Mouse (Mus musculus) hematopoietic stem cell, adult 5-6 weeks (primary cell): ENCODE measurements around the gene Gng12. TPM values are rescaled to one million over a fixed set of nuclear protein-coding genes. Genes with fewer than 3 reads are reported as not detected.

Experiments
- ATAC-seq, 2 experiments: fragments of 125-278 bp in 1 of 2; replicated peaks in 1 of 2; 2 replicates each; pipeline ENCODE4 v1.8.0; 2016 to 2017; ENCODE audit warnings: inconsistent platforms in 2 of 2, mild to moderate bottlenecking in 2 of 2, moderate number of reproducible peaks in 2 of 2, low read depth in 1 of 2, moderate TSS enrichment in 1 of 2; ENCODE audit not compliant: low FRiP score in 2 of 2, poor library complexity in 2 of 2, severe bottlenecking in 2 of 2, insufficient read depth in 1 of 2, low TSS enrichment in 1 of 2
- total RNA-seq: library from RNA; stranded (forward); fragments of 172-1452, 232-1000 nt; gene quantifications from 2 replicates; pipeline ENCODE4 v1.2.3, GENCODE M21; 2017

Gng12 gene
- total RNA-seq, 1 experiment from 2014 or later, result 83.1 TPM

DNA sequence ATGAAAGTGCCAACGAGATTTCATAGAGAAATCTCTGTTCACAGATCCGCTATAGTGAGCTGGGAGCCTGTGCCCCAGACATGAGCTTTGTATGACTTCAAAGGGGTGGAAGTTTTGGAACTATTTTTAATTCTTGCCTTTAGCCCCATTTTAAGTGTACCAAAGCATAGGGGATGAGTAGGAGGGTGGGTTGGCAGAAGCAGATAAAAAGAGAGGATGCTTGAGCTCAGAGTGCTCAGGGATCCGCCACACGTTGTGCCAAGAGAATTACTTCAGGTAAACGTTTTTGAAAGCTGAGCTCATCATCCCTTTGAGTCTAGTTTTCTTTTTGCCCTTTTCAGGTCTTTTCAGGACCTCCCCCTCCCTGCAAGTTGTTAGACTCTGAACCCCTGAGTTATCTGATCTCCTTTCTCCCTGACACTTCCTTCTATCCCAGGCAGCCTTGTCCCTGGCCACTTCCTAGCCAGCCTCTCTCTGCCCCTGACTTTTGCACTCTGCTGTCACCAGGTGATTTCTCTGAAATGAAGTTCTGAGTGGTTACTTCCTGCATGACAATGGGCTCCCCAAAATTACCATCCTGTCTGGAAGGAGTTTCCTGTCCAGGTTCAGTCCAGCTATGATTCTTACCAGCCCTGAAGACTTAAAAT is 12.3 kb downstream of the Gng12 start:
- no peak for ATAC-seq

DNA sequence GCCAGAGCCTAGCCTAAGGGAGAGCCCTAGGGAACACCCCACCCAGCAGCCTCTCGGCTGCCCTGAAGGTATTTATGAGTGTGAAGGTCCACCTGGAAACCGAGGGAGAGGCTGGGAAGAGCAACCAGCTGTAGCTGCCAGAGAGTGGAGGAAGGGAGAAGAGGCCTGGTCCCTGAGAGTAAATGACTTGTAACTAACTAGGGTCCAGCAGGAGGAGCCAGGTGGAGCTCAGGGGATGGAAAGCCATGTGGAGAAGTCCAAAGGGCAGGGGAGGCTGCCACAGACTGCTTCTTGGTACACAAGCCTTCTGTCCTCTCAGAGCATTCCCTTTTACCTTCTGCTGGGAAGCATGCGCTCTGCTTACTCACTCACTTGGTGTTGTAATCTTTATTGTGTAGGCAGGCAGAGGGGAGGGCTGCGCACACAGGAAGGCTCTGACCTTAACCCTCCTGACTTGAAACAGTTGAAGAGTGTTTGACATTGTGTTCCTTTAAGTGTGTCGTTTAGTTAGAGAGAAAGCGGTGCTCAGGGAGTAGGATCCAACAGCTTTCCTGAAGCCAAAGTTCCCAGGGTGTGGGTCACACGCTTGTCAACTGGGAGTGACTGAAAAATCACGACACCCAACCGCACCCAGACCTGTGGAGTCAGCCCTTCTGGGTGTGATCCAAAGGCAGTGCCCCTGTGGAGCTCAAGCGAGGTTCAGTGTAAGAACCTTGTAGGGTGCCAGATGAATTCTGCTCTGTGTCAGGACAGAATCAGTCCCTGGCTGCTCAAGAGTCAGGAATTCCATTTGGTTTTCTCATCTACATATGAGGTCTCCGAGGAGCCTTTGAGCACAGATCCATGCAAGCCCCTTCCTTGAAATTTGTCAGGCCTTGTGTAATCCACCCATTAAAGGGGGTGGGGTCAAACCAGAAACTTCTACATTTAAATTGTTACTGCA is 14.6 kb downstream of the Gng12 start:
- ATAC-seq, result peak; percentile 62 to 69; a peak in 3 of 4 replicates

DNA sequence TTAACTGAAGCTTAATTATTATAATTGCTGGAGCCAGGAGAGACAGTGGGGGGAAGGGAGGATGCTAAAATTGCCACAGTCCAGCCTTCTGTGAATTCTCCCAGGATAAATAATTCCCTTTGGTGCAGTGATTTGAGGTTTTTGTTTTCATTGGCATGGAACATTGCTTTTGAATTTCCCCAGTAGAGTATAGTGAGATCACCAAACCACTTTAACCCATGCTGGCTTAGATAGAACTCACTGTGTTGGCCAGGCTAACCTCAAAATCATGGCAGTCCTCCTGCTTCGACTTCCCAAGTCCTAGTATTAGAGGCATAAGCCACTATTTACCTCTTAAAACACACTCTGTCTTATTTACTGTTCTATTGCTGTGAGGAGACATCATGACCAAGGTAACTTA is 17.2 kb downstream of the Gng12 start:
- no peak for ATAC-seq

DNA sequence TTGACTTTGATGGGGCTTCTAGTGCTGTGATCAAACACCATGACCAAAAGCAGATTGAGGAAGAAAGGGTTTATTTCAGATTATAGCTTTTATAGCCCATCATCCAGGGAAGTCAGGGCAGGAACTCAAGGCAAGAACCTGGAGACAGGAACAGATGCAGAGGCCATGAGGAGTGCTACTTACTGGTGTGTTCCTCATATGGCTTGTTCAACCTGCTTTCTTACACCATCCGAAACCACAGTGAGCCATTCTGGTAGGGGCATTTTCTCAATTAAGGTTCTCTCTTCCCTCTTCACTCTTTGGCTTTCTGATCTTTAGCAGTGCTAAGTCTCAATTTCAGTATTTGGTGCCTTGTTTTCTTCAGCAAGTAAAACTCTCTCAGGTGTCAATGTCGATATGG is 19.4 kb downstream of the Gng12 start:
- ATAC-seq, result no peak

DNA sequence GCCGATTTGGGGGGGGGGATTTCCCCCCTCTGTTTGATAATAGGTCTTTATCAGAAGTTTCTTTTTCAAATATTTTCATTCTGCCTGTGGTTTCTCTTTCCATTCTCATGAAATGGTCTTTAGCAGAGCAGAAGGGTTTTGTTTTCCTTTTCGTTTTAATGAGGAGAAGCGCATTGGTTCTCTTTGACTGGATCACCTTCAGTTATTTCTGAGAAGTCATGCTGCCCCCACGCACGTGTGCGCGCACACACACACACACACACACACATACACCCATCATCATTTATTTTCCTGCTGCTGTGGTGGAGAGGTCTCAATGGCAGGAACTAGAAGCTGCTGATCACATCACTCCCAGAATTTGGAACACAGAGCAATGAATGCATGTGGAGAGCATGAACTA is 20.8 kb downstream of the Gng12 start:
- ATAC-seq, result no peak

DNA sequence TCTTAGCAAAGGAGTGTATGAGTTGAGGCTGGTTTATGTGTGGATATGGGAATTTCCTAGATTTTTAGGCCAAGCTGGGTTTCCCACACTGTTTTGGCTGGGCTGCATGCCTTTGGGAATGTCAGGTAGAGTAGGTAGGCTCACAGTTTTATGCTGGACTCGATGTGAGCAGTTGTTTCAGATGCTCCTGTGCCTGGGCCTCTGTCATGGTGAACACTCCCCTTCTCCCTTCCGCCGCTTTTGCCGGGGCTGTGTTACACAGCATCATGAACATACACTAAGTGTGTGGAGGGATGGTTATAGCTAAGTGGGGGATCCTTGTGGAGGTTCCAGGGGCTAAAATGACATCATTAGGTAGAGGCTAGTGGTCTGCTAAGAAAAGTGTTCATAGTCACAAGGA is 24.6 kb downstream of the Gng12 start:
- no peak for ATAC-seq

DNA sequence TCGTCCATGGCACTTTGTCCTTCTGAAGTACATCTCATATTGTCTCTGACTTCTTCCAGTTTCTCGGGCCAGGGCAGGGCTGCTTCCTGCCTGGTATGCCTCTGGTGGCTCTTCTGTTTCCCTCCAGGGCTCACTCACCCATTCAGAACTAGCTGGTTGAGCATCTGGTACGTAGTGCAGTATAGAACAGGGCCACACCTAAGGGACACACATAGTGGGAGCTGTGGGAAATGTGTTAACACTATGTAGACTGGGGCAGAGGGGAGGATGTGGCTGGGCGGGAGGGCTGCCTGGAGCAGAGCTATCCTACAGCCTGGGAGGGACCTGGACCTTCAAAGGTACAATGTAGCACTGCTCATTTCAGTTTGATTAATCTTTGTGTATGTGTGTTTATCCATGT is 25.6 kb downstream of the Gng12 start:
- no peak for ATAC-seq

DNA sequence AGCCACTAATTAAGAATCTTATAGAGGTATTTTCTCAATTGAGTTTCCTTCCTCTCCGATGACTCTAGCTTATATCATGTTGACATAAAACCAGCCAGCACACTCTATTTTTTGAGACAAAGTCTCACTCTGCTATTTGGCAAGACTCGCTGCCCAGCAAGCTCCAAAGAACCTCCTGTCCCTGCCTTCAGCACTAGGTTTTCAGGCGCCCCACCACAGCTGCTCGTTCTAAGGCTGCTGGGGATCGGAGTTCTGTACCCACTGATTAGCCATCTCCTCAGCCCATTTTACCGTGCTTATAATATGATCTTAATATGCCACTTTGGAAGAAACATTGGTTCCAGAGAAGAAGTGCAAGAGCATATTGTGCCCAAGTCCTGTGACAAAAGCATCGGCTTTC is 26.3 kb downstream of the Gng12 start:
- no peak for ATAC-seq

DNA sequence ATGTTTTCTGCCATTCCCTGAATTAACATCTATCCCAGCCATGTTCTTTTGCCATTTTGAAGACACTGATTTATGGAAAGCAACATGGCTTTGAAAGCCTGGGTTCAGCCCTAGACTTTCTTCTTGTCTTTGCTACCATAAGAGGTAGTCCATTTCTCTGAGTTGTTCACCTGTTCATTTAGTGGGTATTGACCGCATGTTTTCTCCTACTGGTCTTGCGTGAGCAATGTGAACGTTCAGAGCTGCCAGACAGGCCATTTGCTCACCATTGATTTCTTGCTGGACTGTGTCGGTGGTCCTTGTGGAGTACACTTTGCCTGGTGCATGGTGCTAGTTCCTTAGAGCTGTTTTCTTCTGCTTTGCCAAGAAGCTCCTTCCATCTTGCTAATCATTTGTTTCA is 27.7 kb downstream of the Gng12 start:
- no peak for ATAC-seq

DNA sequence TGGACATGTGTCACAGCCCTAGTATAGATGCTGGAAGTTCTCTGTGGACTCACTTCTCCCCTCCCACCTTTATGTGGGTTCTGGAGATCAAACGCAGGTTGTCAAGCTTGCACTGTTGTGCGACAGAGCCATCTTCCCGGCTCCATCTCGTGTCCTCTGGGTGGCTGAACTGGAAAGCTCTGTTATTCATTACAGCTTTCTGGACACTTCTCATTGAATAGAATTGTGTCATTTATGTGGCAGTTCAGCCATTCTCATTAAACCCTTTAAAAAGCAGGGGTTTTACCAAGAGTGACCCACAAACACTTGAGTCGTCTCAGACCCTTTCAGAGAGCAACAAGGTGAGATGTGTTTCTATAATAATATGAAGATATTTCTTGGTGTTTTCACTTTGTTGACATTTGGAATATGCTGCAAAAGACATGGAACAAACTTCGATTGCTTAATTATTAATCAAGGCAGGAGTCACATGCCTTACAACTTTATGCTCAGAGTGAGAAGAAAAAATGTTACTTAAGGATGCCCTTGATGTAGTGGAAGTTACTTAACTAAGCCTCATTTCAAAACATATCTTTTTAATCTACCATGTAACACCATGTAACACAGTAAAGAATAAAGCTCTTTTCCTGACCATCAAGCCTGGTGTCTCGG is 28.2 kb downstream of the Gng12 start:
- no peak for ATAC-seq

DNA sequence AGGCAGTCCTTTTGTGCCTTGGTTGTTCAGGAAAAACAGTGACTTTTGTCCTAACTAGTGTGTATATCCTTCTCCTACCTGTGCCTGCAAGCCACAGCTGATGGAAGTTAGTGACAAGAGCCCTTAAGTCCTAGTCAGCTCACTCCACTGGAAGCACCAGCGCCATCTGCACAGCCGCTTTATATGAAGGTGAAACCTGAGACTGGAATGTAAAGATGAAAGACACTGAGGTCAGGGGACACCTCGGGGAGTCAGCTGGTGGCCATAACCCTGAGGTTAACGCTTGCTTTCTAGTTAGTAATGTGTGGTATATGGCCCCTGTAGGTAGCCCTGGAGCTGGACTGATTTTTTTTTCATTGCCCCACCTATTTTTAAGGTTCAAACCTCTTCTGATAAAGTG is 30.1 kb downstream of the Gng12 start:
- ATAC-seq, result no peak

DNA sequence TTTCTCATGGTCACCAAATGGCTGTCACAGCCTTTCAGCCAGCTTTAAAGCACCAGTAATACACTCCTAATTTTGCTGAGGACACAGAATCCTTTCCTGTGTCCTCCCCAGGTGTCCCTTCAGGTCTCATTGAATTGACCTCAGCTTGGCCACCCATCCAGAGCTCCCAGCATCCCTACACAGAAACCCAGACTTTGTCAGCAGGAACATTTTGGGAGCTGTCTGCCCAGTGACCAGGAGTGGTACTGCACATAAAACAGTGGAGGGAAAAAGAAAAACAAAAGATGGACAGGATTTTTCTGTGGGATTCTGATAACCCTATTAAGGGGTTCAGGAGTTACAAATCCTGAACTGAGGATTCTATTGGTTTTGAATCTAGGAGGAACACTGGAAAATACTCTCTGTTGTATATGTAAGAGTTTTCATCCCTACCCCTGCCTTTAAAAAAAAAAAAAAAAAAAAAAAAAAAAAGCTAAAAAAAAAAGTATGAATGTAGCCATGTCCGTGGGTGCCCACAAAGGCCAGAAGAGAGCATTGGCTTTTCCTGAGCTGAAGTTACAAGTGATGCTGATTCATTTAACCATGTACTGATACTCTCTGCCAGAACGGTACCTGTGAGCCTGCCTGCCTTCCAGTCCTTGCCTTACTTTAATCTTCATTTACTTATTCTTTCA is 32.9 kb downstream of the Gng12 start:
- ATAC-seq, result peak; percentile 25 to 52; a peak in 3 of 4 replicates

DNA sequence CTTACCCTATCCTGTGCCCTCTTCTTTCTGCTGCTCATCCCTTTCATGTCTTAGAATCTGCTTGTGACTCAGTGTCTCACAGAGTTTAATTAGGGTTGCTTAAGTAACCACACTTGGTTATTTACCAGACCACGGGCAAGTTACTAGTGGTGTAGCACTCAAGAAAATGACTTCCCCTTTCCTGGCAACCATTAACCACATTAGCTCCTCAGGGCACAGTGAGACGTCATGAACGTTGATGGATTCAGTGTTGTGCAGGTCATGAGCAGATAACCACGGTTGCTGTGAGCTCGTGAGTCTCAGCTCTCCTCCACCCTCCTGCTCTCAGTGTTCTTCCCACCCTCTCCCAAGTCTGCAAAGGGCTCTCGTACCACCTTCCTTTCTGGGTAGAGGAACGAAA is 33.5 kb downstream of the Gng12 start:
- ATAC-seq, result peak; percentile 95 to 98

DNA sequence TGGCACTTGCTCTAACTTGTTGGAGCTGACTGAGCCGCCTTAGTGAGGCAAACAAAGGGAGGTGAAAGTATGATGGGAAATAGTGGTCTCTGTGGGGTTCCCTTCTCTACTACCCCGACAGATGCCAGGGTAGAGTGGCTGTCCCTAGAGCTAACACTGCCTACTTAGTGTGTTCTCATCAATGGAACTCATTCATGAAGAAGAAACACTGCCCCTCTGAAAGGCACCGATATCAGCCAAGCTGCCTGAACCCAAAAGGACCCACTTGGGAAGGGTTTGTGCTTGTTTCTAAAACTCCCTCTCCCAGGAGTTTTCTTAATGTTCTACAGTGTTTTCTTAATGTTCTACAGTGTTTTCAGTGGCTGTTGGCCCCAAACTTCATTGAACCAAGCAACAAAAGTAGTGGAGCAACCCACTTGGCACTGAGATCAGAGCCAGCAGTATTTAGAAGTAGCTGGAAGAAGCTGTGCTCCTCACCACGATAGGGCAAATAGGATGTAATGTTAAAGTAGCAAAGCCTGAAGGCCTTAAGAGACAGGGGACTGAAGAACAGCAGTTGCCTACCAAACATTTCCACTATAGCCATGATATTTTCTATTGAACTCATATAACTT is 36.1 kb downstream of the Gng12 start:
- no peak for ATAC-seq

DNA sequence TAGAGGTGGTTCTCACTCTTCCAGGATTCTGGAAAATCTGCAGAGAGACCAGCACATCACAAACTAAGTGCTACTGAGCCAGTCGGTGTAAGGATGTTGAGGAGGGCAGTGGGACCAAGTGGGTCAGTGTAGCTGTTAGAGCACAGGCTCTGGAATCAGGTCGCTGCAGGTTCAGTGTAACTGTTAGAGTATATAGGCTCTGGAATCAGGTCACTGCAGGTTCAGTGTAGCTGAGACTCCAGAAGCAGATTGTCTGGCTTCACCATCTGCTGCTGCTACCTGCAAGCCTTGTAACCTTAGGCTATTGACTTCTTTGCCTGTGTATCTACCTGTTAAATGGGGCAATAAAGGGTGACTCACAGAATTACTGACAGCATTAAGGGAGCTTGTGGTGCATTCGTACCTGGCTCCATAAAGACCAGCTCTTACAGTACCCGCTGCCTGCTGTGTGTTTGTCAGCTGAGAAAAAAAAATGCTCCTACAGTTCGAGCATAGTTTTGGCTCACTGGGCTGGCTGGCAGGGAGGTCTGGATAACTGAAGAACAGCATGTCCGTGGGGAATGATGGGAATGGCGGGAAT is 44.5 kb downstream of the Gng12 start:
- ATAC-seq, result no peak

DNA sequence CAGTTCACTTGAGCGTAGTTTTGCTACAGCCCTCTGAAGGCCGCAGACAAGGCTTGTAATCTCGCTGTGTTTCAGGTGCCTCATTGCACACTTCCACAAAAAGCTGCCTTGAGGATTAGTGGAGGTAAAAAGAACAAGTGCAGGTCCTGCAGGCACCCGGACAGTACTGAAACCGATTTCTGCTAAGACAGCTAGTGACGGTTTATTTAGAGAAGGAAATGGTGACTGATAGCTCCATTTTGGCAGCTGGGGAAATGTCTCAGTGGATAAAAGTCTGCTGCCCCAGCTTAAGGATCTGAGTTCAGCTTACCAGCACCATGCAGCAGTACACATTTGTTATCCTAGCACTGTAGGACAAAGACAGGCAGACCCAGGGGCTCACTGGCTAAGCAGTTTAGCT is 45.6 kb downstream of the Gng12 start:
- peak; percentile 5 to 20; a peak in 1 of 4 replicates for ATAC-seq

DNA sequence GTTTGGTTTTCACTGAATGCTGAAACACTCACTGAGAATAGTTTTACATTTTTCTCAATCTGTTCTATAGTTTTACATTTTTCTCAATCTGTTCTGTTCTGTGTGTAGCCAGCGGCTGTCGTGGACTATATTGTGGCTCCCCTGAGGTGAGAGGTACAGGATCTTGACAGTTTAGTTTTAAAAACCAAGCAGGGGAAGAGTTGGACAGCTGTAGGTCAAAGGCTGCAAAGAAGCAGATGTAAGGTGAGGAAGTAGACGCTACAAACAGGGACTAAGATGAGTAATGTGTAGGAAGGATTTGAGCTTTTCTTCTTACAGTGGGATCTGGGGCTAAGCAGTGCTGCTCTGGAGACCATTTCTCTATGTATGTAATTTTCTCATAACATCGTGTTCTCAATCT is 46.6 kb downstream of the Gng12 start:
- no peak for ATAC-seq
